Mouse (Mus musculus): Measurements from ENCODE around the gene E030025P04Rik.

Gene E030025P04Rik

GRCm38 (mm10) chr11:109100266-109100665, 43.9 kb downstream of the E030025P04Rik start:
- no peak for DNase-seq

GRCm38 (mm10) chr11:109091821-109092220, 52.3 kb downstream of the E030025P04Rik start:
- no peak for DNase-seq
